Mouse (Mus musculus) lung, embryonic 14.5 days (tissue): Measurements from ENCODE around the gene Slc5a11. TPM values are rescaled to one million over a fixed set of nuclear protein-coding genes. Genes with fewer than 3 reads are reported as not detected.

ENCODE experiments used
- ATAC-seq: fragments of 200-750 bp; cut with Nextera tagmentation; 2 replicates; pipeline ENCODE4 v1.8.0; 2017; ENCODE audit warnings: mild to moderate bottlenecking, moderate TSS enrichment, moderate library complexity; ENCODE audit not compliant: insufficient read depth
- DNase-seq: peaks from one replicate; pipeline ENCODE4 v3.0.0-alpha.2; 2015
- H3K27ac ChIP-seq: fragments of 300-500 bp; sonication (generic); 2 replicates; pipeline ENCODE4 v1.5.1; 2014; ENCODE audit warnings: low read depth, mild to moderate bottlenecking, moderate library complexity
- H3K27me3 ChIP-seq: fragments of 300-500 bp; sonication (generic); 2 replicates; pipeline ENCODE4 v1.6.1; 2014; ENCODE audit warnings: low read length, control low read depth; ENCODE audit not compliant: insufficient read depth
- H3K36me3 ChIP-seq: fragments of 300-500 bp; sonication (generic); 2 replicates; pipeline ENCODE4 v1.6.1; 2014; ENCODE audit warnings: control low read depth; ENCODE audit not compliant: insufficient read depth
- H3K4me1 ChIP-seq: fragments of 300-500 bp; sonication (generic); 2 replicates; pipeline ENCODE4 v1.6.1; 2014; ENCODE audit warnings: antibody characterized with exemption, control low read depth; ENCODE audit not compliant: insufficient read depth
- H3K4me2 ChIP-seq: fragments of 300-500 bp; sonication (generic); 2 replicates; pipeline ENCODE4 v1.6.1; 2014; ENCODE audit warnings: mild to moderate bottlenecking
- H3K4me3 ChIP-seq: fragments of 300-500 bp; sonication (generic); 2 replicates; pipeline ENCODE4 v1.5.1; 2014; ENCODE audit warnings: low read depth, low read length
- H3K9ac ChIP-seq: fragments of 300-500 bp; sonication (generic); 2 replicates; pipeline ENCODE4 v1.6.1; 2014
- H3K9me3 ChIP-seq: fragments of 300-500 bp; sonication (generic); 2 replicates; pipeline ENCODE4 v1.6.1; 2016; ENCODE audit warnings: low read depth, low read length, control low read depth
- CTCF ChIP-seq: IDR thresholded peaks from 2 replicates; pipeline ENCODE4 v1.5.1; 2016; ENCODE audit warnings: antibody characterized with exemption, low read depth
- WGBS: fragments of 180-500 bp; shearing (Covaris S2); extraction: QIAGEN DNeasy Blood & Tissue Kit; methylation state at CpG from one replicate; pipeline ENCODE4 v1.1.7; 2014; 5-methylcytosine and 5-hydroxymethylcytosine counted together
- polyA plus RNA-seq: library from polyadenylated mRNA; unstranded; fragments of >200 nt; fragmentation: Nextera tagmentation; extraction: Ambion mirVana; gene quantifications from 2 replicates; pipeline ENCODE4 v1.2.1, GENCODE M21; 2014

The Slc5a11 gene
- polyA plus RNA-seq, 1 experiment from 2014 or later = 1.6 TPM

- no peak overlapping the region for H3K4me3 ChIP-seq
- no peak overlapping the region for H3K9ac ChIP-seq
- H3K27ac ChIP-seq = no peak overlapping the region
- H3K27me3 ChIP-seq = no peaks in the 10 kb centered on the region
- ATAC-seq = no peak
- peak; percentile 62 for DNase-seq
- no peaks in the 10 kb centered on the region for H3K4me1 ChIP-seq
- no peaks in the 10 kb centered on the region for H3K9me3 ChIP-seq
- no peak for TF ChIP-seq CTCF
- H3K4me2 ChIP-seq = no peak overlapping the region
- WGBS = 39% methylated on average over 3 of the region's 3 CpGs
- H3K36me3 ChIP-seq = peaks cover 64% of the 10 kb centered on the region
Measured at GRCm38 (mm10) chr7:123298225-123298624, 83.6 kb downstream of the Slc5a11 start.

DNA sequence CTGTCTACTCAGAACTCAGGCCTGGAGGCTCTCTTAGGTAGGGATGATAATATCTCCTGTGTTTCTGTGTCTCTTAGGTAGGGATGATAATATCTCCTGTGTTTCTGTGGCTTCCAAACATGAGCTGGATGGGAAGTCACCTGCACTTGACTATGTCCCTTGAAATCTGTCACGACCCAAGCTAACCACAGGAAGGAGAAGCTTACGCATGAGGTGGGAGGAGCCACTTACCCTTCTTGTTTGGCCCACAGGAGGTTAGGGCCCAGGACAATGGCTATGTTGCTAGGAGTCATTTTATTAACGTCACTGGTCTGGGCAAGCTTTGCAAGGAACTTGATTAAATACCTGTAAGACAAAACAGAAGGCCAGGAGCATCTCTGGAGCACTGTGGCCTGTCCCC, 85.7 kb downstream of the Slc5a11 start:
- H3K9me3 ChIP-seq = no peaks in the 10 kb centered on the region
- DNase-seq (no peak), ATAC-seq (no peak)
- H3K27me3 ChIP-seq = no peaks in the 10 kb centered on the region
- H3K4me1 ChIP-seq = no peaks in the 10 kb centered on the region
- H3K4me3 ChIP-seq = no peak overlapping the region
- H3K9ac ChIP-seq = no peak overlapping the region
- no peak for TF ChIP-seq CTCF
- H3K36me3 ChIP-seq = peaks cover 58% of the 10 kb centered on the region
- H3K27ac ChIP-seq = no peak overlapping the region
- WGBS = 76% methylated on average over 3 of the region's 3 CpGs
- no peak overlapping the region for H3K4me2 ChIP-seq

DNA sequence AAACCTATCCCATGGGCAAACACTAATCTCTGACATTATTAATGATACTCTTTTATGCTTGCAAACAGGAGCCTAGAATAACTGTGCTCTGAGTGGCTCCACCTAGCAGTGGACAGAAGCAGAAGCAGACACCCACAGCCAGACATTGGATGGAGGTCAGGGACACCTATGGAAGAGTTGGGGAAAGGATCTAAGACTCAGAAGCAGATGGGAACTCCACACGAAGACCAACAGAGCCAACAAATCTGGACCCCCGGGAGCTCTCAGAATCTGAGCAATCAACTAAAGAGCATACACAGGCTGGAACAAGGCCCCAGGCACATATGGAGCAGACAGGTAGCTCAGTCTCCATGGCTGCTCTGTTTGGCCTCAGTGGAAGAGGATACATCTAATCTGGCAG, 90.8 kb downstream of the Slc5a11 start:
- Histone ChIP-seq H3K36me3 (peaks cover 62% of the 10 kb centered on the region), H3K4me2 (no peak overlapping the region), H3K27me3 (no peaks in the 10 kb centered on the region), H3K9me3 (no peaks in the 10 kb centered on the region), H3K4me1 (no peaks in the 10 kb centered on the region), H3K4me3 (no peak overlapping the region), H3K9ac (no peak overlapping the region), H3K27ac (no peak overlapping the region)
- DNase-seq (no peak), ATAC-seq (no peak)
- WGBS = 94% methylated on average over 2 of the region's 2 CpGs
- TF ChIP-seq CTCF = no peak

DNA sequence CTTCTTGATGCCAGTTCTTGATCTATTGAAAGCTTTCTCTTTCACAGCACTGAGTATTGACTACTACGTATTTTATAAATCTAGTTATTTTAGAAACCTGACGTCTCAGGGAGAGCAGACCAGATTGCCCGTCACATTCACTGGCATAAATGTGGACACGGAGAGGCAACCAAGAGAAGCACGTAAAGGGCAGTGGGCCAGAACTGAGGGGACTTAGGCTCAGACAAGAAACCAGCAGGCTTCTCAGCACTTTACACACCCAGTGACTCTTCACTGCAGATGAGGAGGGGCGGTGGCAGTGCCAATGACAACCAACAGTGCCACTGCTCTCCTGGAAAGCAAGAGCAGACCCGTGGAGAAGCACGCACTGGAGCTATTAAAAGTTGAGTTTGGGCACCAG, 92.7 kb downstream of the Slc5a11 start:
- Histone ChIP-seq H3K27me3 (no peaks in the 10 kb centered on the region), H3K4me2 (no peak overlapping the region), H3K36me3 (peaks cover 69% of the 10 kb centered on the region), H3K9ac (no peak overlapping the region), H3K4me1 (no peaks in the 10 kb centered on the region), H3K9me3 (no peaks in the 10 kb centered on the region), H3K27ac (no peak overlapping the region), H3K4me3 (no peak overlapping the region)
- WGBS = 90% methylated on average over 8 of the region's 8 CpGs
- DNase-seq = no peak
- TF ChIP-seq CTCF = no peak
- no peak for ATAC-seq

GRCm38 (mm10) chr7:123307887-123308558, 93.4 kb downstream of the Slc5a11 start:
- H3K4me3 ChIP-seq = no peak overlapping the region
- no peak for TF ChIP-seq CTCF
- H3K27ac ChIP-seq = no peak overlapping the region
- no peak overlapping the region for H3K4me2 ChIP-seq
- DNase-seq (no peak), ATAC-seq (no peak)
- 91% methylated on average over 4 of the region's 4 CpGs for WGBS
- no peak overlapping the region for H3K9ac ChIP-seq
- no peaks in the 10 kb centered on the region for H3K27me3 ChIP-seq
- H3K4me1 ChIP-seq = no peaks in the 10 kb centered on the region
- peaks cover 73% of the 10 kb centered on the region for H3K36me3 ChIP-seq
- H3K9me3 ChIP-seq = no peaks in the 10 kb centered on the region

- H3K27ac ChIP-seq = no peak overlapping the region
- 62% methylated on average over 5 of the region's 5 CpGs for WGBS
- H3K4me3 ChIP-seq = no peak overlapping the region
- no peak overlapping the region for H3K9ac ChIP-seq
- H3K27me3 ChIP-seq = no peaks in the 10 kb centered on the region
- DNase-seq = no peak
- no peaks in the 10 kb centered on the region for H3K4me1 ChIP-seq
- H3K36me3 ChIP-seq = peaks cover 79% of the 10 kb centered on the region
- no peaks in the 10 kb centered on the region for H3K9me3 ChIP-seq
- ATAC-seq = no peak
- TF ChIP-seq CTCF = no peak
- H3K4me2 ChIP-seq = no peak overlapping the region
Measured at GRCm38 (mm10) chr7:123311836-123312235, 97.3 kb downstream of the Slc5a11 start.

DNA sequence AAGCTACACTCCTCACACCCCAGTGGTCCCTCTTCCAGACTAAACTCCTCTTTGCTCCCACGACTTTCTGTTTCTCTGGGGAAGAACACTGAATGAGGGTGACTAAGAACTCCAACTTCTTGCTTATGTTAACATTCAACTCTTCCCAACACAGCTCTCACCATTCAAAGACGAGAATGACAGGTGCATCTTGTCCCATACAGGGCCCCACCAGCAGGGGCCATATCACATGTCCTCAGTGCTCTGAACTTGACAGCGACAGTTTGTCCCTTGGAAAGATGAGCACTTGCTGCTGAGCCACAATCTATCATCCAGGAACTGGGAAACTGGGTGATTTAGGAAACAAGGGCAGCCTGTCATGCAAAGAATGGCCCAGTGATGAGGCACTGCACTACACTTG, 98.2 kb downstream of the Slc5a11 start:
- H3K27ac ChIP-seq = no peak overlapping the region
- H3K4me1 ChIP-seq = no peaks in the 10 kb centered on the region
- no peak overlapping the region for H3K9ac ChIP-seq
- 59% methylated on average over 3 of the region's 3 CpGs for WGBS
- H3K27me3 ChIP-seq = no peaks in the 10 kb centered on the region
- peaks cover 79% of the 10 kb centered on the region for H3K36me3 ChIP-seq
- H3K4me3 ChIP-seq = no peak overlapping the region
- no peak for TF ChIP-seq CTCF
- DNase-seq (no peak), ATAC-seq (no peak)
- H3K4me2 ChIP-seq = no peak overlapping the region
- H3K9me3 ChIP-seq = no peaks in the 10 kb centered on the region
